13 mouse cellular contexts compared by ENCODE assay signal in genomic region chr5:74949298-74949697, GRCm38 (mm10).
"Had no signal": no experiment of that assay in that cellular context is flagged by ENCODE, and none has a peak within 500 bp of the region (broad histone marks: within the 10 kb centered on the region; RNA-seq: fewer than 3 reads in every experiment).

No protein-coding gene starts in this region.

- ATAC-seq: intestine, embryonic 15.5 days; midbrain, embryonic 16.5 days had no signal

- H3K4me2 ChIP-seq: intestine, embryonic 15.5 days; kidney, embryonic 15.5 days; limb, embryonic 13.5 days; neural tube, embryonic 13.5 days had no signal

- H3K9ac ChIP-seq: intestine, embryonic 15.5 days; kidney, embryonic 15.5 days; limb, embryonic 13.5 days; liver, embryonic 14.5 days; neural tube, embryonic 13.5 days had no signal

- H3K9me3 ChIP-seq: intestine, embryonic 15.5 days; kidney, embryonic 15.5 days; limb, embryonic 13.5 days; midbrain, embryonic 10.5 days; neural tube, embryonic 13.5 days had no signal

- H3K36me3 ChIP-seq: intestine, embryonic 15.5 days; kidney, embryonic 15.5 days; limb, embryonic 13.5 days; midbrain, embryonic 10.5 days; neural tube, embryonic 13.5 days had no signal

- H3K4me3 ChIP-seq: intestine, embryonic 15.5 days; kidney, embryonic 15.5 days; limb, embryonic 13.5 days; midbrain, embryonic 10.5 days; neural tube, embryonic 13.5 days had no signal

- DNase-seq: kidney, postnatal 14 days; layer of hippocampus, postnatal 36 days; lung, postnatal 4 days; retina, postnatal 1 day; thymus, adult 2 months; thymus, postnatal 25 days had no signal

- H3K27ac ChIP-seq: intestine, embryonic 15.5 days; kidney, embryonic 15.5 days; limb, embryonic 13.5 days; liver, embryonic 14.5 days; midbrain, embryonic 10.5 days; neural tube, embryonic 13.5 days had no signal

- H3K4me1 ChIP-seq: intestine, embryonic 15.5 days; kidney, embryonic 15.5 days had no signal
